Mouse (Mus musculus): ENCODE measurements around the gene Calhm3.
"Not testable (repeated sequence)": the region's sequence is repeated elsewhere in the genome, so short reads cannot be mapped to it uniquely, and the experiment has no call there.

Gene Calhm3

GRCm38 (mm10) chr19:47167617-47168214, 10.2 kb upstream of the Calhm3 start:
- DNase-seq (ENCODE audit: low spot score) = no peak

- no peak for DNase-seq (ENCODE audit: low spot score)
These were observed 9.2 kb upstream of the Calhm3 start for GRCm38 (mm10) chr19:47166758-47167157.

GRCm38 (mm10) chr19:47163176-47163744, 5.7 kb upstream of the Calhm3 start:
- no peak for DNase-seq (ENCODE audit: low spot score)

- no peak for DNase-seq (ENCODE audit: low spot score)
These were observed 4.1 kb upstream of the Calhm3 start for GRCm38 (mm10) chr19:47161669-47162068.

- DNase-seq (ENCODE audit: low spot score) = no peak
These were observed 3.8 kb downstream of the Calhm3 start for GRCm38 (mm10) chr19:47153767-47154166.

- DNase-seq (ENCODE audit: low spot score) = no peak
These were observed 5.5 kb downstream of the Calhm3 start for GRCm38 (mm10) chr19:47152062-47152369.

GRCm38 (mm10) chr19:47151332-47152061, 6.1 kb downstream of the Calhm3 start:
- DNase-seq (ENCODE audit: low spot score) = no peak

GRCm38 (mm10) chr19:47149854-47150253, 7.7 kb downstream of the Calhm3 start:
- DNase-seq (ENCODE audit: low spot score) = no peak

- DNase-seq (ENCODE audit: low spot score) = no peak
These were observed 9.2 kb downstream of the Calhm3 start for GRCm38 (mm10) chr19:47148267-47148847.

GRCm38 (mm10) chr19:47144154-47144553, 13.4 kb downstream of the Calhm3 start, which contains the start of gene Calhm1:
TSS of gene Calhm1 (minus strand) at chr19:47144254.
- no peak for DNase-seq (ENCODE audit: low spot score)

GRCm38 (mm10) chr19:47142438-47142837, 15.1 kb downstream of the Calhm3 start:
- DNase-seq (ENCODE audit: low spot score) = no peak

- DNase-seq (ENCODE audit: low spot score) = not testable (repeated sequence)
These were observed 18.0 kb downstream of the Calhm3 start for GRCm38 (mm10) chr19:47139611-47140010.

- no peak for DNase-seq (ENCODE audit: low spot score)
These were observed 19.7 kb downstream of the Calhm3 start, which contains the start of gene Calhm2 for GRCm38 (mm10) chr19:47137771-47138421. TSS of gene Calhm2 (minus strand) at chr19:47138294.

GRCm38 (mm10) chr19:47137051-47137581, 20.4 kb downstream of the Calhm3 start:
- DNase-seq (ENCODE audit: low spot score) = no peak

GRCm38 (mm10) chr19:47136170-47136569, 21.4 kb downstream of the Calhm3 start:
- DNase-seq (ENCODE audit: low spot score) = no peak

GRCm38 (mm10) chr19:47135568-47135967, 22.0 kb downstream of the Calhm3 start:
- no peak for DNase-seq (ENCODE audit: low spot score)

- no peak for DNase-seq (ENCODE audit: low spot score)
These were observed 24.4 kb downstream of the Calhm3 start for GRCm38 (mm10) chr19:47133161-47133560.

GRCm38 (mm10) chr19:47130551-47131125, 26.9 kb downstream of the Calhm3 start:
- DNase-seq (ENCODE audit: low spot score) = no peak

GRCm38 (mm10) chr19:47128835-47129234, 28.7 kb downstream of the Calhm3 start:
- DNase-seq (ENCODE audit: low spot score) = no peak

- DNase-seq (ENCODE audit: low spot score) = no peak
These were observed 29.4 kb downstream of the Calhm3 start for GRCm38 (mm10) chr19:47128164-47128563.

- no peak for DNase-seq (ENCODE audit: low spot score)
These were observed 34.8 kb downstream of the Calhm3 start for GRCm38 (mm10) chr19:47122802-47123201.

GRCm38 (mm10) chr19:47121054-47121453, 36.5 kb downstream of the Calhm3 start:
- DNase-seq (ENCODE audit: low spot score) = no peak

All from layer of hippocampus, adult 9-10 months (tissue).